Mouse (Mus musculus) kidney, embryonic 14.5 days (tissue): ENCODE data around the gene 9930021J03Rik. TPM values are rescaled to one million over a fixed set of nuclear protein-coding genes. Genes with fewer than 3 reads are reported as not detected.

Source experiments
- ATAC-seq: fragments of 200-750 bp; cut with Nextera tagmentation; 2 replicates; pipeline ENCODE4 v1.8.0; 2017; ENCODE audit warnings: moderate number of reproducible peaks, mild to moderate bottlenecking, moderate TSS enrichment, moderate library complexity; ENCODE audit not compliant: low FRiP score, low TSS enrichment
- H3K27ac ChIP-seq: fragments of 300-500 bp; sonication (generic); 2 replicates; pipeline ENCODE4 v1.5.1; 2014; ENCODE audit warnings: low read depth, mild to moderate bottlenecking, low read length, moderate library complexity, mixed read lengths
- H3K27me3 ChIP-seq: fragments of 300-500 bp; sonication (generic); 2 replicates; pipeline ENCODE4 v1.6.1; 2014; ENCODE audit warnings: mild to moderate bottlenecking, low read length; ENCODE audit not compliant: control insufficient read depth, insufficient read depth
- H3K36me3 ChIP-seq: fragments of 300-500 bp; sonication (generic); 2 replicates; pipeline ENCODE4 v1.6.1; 2014; ENCODE audit warnings: low read length, mixed read lengths; ENCODE audit not compliant: control insufficient read depth, insufficient read depth
- H3K4me1 ChIP-seq: fragments of 300-500 bp; sonication (generic); 2 replicates; pipeline ENCODE4 v1.6.1; 2014; ENCODE audit warnings: low read length, mixed read lengths; ENCODE audit not compliant: control insufficient read depth, insufficient read depth
- H3K4me2 ChIP-seq: fragments of 300-500 bp; sonication (generic); replicated peaks from 2 replicates; pipeline ENCODE4 v1.6.1; 2014; ENCODE audit warnings: low read depth, mild to moderate bottlenecking, low read length
- H3K4me3 ChIP-seq: fragments of 300-500 bp; sonication (generic); 2 replicates; pipeline ENCODE4 v1.5.1; 2014; ENCODE audit warnings: mild to moderate bottlenecking, low read length
- H3K9ac ChIP-seq: fragments of 300-500 bp; sonication (generic); 2 replicates; pipeline ENCODE4 v1.6.1; 2014; ENCODE audit warnings: low read depth, mild to moderate bottlenecking, low read length, moderate library complexity
- H3K9me3 ChIP-seq: fragments of 300-500 bp; sonication (generic); 2 replicates; pipeline ENCODE4 v1.6.1; 2016; ENCODE audit warnings: low read length; ENCODE audit not compliant: control insufficient read depth
- WGBS: fragments of 180-500 bp; shearing (Covaris S2); extraction: QIAGEN DNeasy Blood & Tissue Kit; methylation state at CpG from one replicate; pipeline ENCODE4 v1.1.7; 2014; 5-methylcytosine and 5-hydroxymethylcytosine counted together
- polyA plus RNA-seq: library from polyadenylated mRNA; unstranded; fragments of >200 nt; fragmentation: Nextera tagmentation; extraction: Ambion mirVana; gene quantifications from 2 replicates; pipeline ENCODE4 v1.2.1, GENCODE M21; 2014

9930021J03Rik gene
- polyA plus RNA-seq, 1 experiment from 2014 or later: 11.5 TPM

DNA sequence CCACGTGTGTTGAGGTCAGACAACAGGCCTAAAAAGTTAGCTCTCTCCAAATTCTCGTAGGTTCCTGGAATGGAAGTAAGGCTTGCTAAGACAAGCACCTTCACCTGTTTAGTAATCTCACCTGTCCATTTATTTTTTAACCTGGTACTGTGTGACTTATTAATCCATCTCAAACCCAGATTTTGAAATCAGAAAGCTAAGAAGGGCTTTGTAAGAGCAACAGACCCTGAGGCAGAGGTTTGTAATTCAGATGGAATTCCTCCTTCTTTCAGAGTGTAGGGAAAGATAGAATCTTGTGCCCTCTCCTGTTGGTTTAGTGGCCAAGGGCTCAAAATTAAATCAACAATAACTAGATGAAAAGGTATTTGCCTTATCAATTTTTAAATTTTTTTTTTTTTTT is 134.6 kb downstream of the 9930021J03Rik start:
- WGBS: 68% methylated on average over 2 of the region's 2 CpGs
- no peak overlapping the region for H3K4me2 ChIP-seq
- peaks cover 5% of the 10 kb centered on the region; the same call in 1 of the 2 replicates for H3K4me1 ChIP-seq
- no peaks in the 10 kb centered on the region for H3K9me3 ChIP-seq
- no peak overlapping the region for H3K9ac ChIP-seq
- ATAC-seq: no peak
- no peak overlapping the region for H3K4me3 ChIP-seq
- H3K27me3 ChIP-seq: no peaks in the 10 kb centered on the region
- H3K36me3 ChIP-seq: no peaks in the 10 kb centered on the region
- H3K27ac ChIP-seq: no peak overlapping the region

DNA sequence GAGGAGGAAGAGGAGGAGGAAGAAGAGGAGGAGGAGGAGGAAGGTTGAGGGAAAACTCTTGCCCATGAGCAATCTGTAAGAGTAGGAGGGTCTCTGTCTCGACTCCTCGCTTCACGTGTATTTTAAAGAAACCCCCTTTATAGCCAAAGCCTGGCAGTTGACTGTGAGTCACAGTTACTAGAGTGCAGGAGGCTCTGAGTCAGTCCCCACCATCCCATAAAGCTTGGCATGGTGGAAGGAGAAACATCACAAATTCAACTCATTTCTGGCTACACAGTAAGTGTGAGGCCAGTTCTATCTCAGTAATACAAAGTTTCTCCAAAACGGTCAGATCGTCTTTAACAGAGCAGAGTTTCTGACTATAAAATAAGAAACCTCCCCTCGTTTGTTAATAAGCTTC is 135.5 kb downstream of the 9930021J03Rik start:
- WGBS: 84% methylated on average over 6 of the region's 6 CpGs
- ATAC-seq: no peak
- Histone ChIP-seq H3K4me2 (no peak overlapping the region), H3K9me3 (no peaks in the 10 kb centered on the region), H3K4me1 (peaks cover 5% of the 10 kb centered on the region; the same call in 1 of the 2 replicates), H3K27me3 (no peaks in the 10 kb centered on the region), H3K27ac (no peak overlapping the region), H3K36me3 (no peaks in the 10 kb centered on the region), H3K4me3 (no peak overlapping the region), H3K9ac (no peak overlapping the region)

DNA sequence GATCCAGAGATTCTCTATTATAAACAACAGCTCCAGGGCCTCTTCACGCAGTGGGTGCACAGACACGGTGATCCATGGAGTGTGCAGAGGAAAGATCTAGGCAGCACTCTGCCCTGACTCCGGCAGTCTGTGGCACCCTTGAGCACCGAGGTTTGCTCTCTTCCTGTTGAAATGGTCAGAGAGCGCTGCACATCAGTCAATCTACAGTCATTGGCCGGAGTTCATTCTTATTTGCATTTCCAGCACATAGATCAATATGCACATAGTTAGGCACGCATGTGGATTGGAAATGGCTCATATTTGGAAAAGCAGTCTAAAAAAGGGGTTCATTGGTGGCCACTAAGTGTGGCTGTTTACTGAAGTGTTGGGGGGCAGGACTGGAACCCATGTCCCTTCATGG is 137.7 kb downstream of the 9930021J03Rik start:
- H3K4me3 ChIP-seq: no peak overlapping the region
- no peaks in the 10 kb centered on the region for H3K36me3 ChIP-seq
- H3K9ac ChIP-seq: no peak overlapping the region
- no peaks in the 10 kb centered on the region for H3K9me3 ChIP-seq
- peaks cover 5% of the 10 kb centered on the region; the same call in 1 of the 2 replicates for H3K4me1 ChIP-seq
- no peak for ATAC-seq
- H3K4me2 ChIP-seq: no peak overlapping the region
- 87% methylated on average over 7 of the region's 7 CpGs for WGBS
- H3K27me3 ChIP-seq: no peaks in the 10 kb centered on the region
- no peak overlapping the region for H3K27ac ChIP-seq

DNA sequence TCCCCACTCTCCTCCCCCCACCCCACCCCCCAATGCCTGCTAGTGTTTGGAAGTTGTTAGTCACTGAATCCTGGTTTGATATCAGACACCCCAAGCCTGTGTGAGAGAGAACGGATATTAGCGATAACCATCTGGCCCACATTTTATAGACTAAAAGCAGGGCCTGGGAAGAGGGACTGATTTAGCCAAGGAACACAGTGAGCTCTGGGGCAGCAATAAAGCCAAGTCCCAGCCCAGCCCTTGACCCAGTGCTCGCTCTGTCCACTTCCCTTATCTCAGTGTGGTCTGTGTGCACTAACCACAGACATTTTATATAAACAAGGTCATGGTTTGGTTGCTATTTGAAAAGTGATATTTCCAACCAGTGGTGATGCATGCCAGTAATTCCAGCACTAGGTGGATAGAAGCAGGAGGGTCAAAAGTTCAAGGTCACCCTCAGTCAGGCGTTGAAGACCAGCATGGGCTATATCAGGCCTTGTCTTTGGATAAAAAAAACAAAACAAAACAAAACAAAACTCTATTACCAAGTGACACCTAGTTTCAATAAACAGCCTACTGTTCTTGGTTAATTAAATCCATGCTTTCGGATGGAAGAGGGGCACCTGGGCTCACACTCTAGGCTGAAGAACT is 138.7 kb downstream of the 9930021J03Rik start:
- no peak overlapping the region for H3K9ac ChIP-seq
- no peaks in the 10 kb centered on the region for H3K36me3 ChIP-seq
- H3K4me2 ChIP-seq: no peak overlapping the region
- no peaks in the 10 kb centered on the region for H3K27me3 ChIP-seq
- no peak overlapping the region for H3K4me3 ChIP-seq
- no peaks in the 10 kb centered on the region for H3K9me3 ChIP-seq
- no peak overlapping the region for H3K27ac ChIP-seq
- ATAC-seq: no peak; the same call in none of the 2 replicates
- 38% methylated on average over 5 of the region's 5 CpGs for WGBS
- peaks cover 5% of the 10 kb centered on the region; the same call in 1 of the 2 replicates for H3K4me1 ChIP-seq

DNA sequence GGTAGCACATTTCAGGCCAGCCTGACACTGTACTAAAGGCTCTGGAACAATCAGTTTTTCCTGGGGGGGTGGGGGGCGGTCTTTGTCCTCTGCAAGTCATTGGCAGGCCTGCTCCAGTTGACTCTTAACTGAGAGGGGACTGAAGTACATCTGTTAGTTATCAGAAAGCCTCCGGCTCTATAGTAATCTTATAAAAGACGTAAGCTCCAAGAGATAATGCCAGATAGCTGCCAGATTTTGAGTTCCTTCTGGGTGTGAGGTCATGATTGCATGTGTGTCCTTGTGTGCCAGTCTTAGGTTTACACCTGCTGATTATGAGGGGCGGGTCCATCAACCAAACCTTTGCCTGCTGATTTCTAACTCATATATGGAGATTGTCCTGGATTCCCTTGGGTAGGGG is 139.6 kb downstream of the 9930021J03Rik start:
- ATAC-seq: no peak
- H3K36me3 ChIP-seq: no peaks in the 10 kb centered on the region
- H3K4me2 ChIP-seq: no peak overlapping the region
- H3K9me3 ChIP-seq: no peaks in the 10 kb centered on the region
- WGBS: 85% methylated on average over 4 of the region's 4 CpGs
- H3K9ac ChIP-seq: no peak overlapping the region
- H3K27ac ChIP-seq: no peak overlapping the region
- H3K4me1 ChIP-seq: peaks cover 5% of the 10 kb centered on the region; the same call in 1 of the 2 replicates
- no peaks in the 10 kb centered on the region for H3K27me3 ChIP-seq
- H3K4me3 ChIP-seq: no peak overlapping the region

DNA sequence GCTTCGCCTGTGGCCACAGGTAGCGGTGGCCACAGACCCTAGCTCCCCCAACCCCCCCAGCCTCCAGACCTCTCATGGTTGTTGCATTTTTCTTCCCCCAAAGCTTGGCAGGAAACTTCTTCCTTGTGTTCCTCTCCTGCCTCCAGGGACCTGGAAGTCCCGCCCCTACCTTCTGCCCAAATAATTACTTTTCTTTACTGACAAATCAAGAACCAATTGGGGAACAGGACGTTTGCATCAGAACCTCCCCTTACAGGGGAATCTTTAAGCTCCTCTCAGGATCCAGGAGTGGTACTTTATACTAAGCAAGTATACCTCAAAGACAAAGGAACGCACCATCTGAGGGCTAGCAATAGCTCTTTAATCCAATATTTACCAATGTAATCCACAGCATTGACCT is 140.9 kb downstream of the 9930021J03Rik start:
- H3K36me3 ChIP-seq: no peaks in the 10 kb centered on the region
- H3K9ac ChIP-seq: no peak overlapping the region
- ATAC-seq: no peak
- H3K4me2 ChIP-seq: no peak overlapping the region
- H3K4me1 ChIP-seq: peaks cover 5% of the 10 kb centered on the region; the same call in 1 of the 2 replicates
- H3K9me3 ChIP-seq: no peaks in the 10 kb centered on the region
- WGBS: 87% methylated on average over 5 of the region's 5 CpGs
- H3K27ac ChIP-seq: no peak overlapping the region
- H3K27me3 ChIP-seq: no peaks in the 10 kb centered on the region
- H3K4me3 ChIP-seq: no peak overlapping the region

Other genes starting within 250 kb of the 9930021J03Rik start
- 10.7 and 21.0 TPM in 2 replicates for gene Ermp1, start 157.6 kb downstream of the 9930021J03Rik start, polyA plus RNA-seq
- not detected in 2 replicates for gene Mlana, start 108.2 kb downstream of the 9930021J03Rik start, polyA plus RNA-seq
- gene Ranbp6, start 7.0 kb upstream of the 9930021J03Rik start, polyA plus RNA-seq: 10.2 and 22.4 TPM in 2 replicates
- gene Il33, start 119.1 kb upstream of the 9930021J03Rik start, polyA plus RNA-seq: 28.0 and 28.3 TPM in 2 replicates
- not detected in 2 replicates for gene Trpd52l3, start 197.8 kb upstream of the 9930021J03Rik start, polyA plus RNA-seq
- 75.9 and 101 TPM in 2 replicates for gene Uhrf2, start 224.5 kb upstream of the 9930021J03Rik start, polyA plus RNA-seq